Mouse (Mus musculus): ENCODE results near the gene Vangl2.

The Vangl2 gene

DNA sequence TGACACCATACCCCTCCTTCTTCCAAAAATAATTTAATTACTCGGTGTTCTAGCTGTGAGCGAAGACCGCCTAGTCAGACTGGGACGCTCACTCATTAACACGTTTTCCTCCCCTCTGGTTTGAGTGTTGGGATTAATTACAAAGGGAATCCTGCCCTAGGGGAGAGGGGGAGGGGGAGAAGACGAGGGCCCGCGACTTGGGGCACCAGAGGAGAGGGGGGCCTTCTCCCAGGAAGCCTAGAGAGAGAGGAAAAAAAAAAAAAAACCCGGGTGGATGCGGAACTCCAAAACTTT lies 488 bp downstream of the Vangl2 start:
- DNase-seq (ENCODE audit: low read depth, low spot score), result no peak

DNA sequence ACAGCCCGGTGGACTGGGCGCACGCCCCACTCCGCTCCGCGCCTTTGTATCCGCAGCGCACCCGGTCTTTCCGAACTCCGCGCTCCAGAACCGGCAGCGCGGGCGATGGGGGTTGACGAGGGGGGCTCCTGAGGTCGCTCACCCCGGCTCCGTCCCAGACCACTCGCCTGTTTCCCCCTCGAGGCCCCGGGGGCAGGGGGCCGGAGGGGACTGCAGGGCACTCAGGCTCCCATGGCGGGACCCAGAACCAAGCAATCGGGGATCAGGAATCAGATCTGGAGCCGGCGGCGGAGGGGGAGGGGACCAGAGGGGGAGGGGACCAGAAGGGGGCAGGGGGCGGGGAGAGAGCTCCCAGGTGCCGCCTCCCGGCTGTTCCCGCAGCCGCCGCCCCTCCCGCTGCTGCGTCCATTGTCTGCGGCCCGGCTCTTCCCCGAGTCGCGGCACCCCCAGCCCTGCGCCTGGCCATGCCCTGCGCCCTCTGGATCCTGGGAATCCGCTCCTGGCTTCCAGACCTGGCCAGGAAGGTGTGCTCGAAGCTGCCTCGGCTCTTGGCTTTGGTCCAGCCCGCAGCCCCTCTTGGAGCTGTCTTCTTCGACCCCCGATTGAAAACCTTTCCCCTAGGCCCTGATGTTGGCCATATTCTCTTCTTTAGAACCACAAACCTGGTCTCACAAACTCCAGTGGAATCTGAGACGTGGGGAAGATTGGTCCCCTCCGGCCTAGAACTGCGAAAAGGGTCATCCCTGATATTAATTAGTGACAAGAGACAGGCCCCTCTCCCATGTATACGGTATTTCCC lies 1.0 kb downstream of the Vangl2 start:
- peak; percentile 93 for DNase-seq (ENCODE audit: low read depth, low spot score)

DNA sequence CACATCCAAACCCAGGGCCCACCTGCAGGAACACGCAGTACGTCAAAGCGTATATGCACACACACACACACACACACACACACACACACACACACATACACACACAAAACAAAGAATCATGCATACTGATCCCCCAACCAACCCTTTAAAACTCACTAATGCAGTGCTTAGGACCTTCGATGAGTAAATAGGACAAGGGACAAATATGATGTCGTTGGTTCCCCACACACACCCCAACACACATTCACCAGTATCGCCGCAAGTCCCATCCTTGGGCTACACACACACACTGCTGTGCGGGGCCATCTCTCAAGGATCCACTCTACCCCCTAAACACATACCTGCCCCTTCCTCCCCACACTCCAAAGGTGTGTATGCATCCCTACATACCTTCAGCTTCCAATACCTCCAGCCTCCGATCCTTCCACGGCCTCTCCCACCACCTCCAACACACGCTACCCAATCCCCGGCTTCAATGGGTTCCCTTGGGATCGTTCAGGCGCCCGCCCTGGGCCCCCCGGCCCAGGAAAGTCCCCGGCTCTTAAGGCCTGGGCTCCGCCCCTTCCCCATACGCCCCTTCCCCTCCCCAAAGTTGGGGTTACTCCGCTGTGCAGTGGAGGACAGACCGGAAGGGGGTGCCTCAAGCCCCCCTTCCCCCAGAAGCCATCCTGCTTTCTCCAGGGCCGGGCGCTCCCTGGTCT lies 1.9 kb downstream of the Vangl2 start:
- peak; percentile 77 for DNase-seq (ENCODE audit: low read depth, low spot score)

DNA sequence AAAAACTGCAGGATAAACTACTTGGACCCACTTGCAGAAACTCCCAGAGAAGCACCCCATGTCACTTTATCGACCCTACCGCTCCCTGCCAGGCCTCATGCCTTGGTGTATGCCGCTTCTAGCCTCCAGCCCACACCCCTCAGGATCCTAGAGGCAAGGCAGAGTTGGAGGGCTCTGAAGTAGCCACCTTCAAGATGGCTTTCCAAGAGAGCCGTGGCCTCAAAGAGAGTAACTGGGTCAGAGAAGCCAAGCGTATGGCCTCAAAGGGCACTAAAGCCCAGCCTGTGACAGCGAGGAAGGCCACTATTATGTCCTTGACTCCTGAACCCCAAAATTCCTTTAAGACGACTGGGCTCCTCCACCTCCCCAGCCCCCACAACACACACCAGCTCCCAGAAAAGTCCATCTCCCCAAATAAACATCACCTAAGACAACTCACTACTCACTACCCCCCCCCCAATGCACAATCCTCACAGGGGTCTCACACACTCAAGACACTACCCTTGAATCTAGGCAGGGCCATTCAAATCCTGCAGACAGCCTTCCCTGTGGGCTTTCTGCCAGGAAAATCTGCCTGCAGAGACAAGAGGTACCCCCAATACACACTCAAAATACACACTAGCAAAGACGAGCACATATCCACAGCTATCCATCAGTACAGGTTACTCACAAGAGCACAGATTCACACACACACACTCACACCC lies 2.9 kb downstream of the Vangl2 start:
- DNase-seq (ENCODE audit: low read depth, low spot score), result no peak

DNA sequence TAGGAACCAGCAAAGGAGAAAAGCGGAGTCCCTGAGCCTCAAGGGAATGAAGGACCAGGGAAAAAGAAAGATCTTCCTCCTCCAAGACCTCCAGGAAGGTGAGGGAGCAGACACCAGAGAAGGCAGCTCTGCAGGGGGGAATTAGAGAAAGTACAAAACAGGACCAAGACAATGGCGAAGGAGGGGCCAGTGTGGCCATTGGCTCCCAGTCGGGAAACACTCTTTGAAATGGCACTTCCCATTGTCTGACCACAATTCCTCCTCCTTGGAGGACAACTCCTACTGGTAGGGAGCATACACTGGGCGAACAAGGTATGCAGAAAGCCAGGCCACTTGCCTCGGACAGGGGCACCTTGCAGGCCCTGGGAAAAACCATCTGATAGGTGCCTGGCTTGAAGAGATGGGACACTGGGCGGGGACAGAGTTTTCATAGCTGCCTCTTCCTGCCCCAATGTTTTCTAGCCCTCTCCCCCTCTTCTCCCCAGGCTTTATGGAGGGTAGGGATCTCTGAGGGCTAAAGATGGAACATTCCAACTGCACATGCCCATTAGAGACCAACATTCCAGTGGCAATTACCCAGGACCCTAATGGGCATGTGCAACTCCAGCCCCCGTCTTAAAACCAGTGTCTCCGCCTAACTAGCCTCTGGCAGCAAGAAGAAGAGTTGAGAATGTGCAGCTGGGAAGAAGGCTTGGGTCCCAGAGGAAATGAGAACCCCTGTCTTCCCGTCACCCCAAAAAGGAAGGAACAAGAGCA lies 3.9 kb downstream of the Vangl2 start:
- DNase-seq (ENCODE audit: low read depth, low spot score), result no peak

DNA sequence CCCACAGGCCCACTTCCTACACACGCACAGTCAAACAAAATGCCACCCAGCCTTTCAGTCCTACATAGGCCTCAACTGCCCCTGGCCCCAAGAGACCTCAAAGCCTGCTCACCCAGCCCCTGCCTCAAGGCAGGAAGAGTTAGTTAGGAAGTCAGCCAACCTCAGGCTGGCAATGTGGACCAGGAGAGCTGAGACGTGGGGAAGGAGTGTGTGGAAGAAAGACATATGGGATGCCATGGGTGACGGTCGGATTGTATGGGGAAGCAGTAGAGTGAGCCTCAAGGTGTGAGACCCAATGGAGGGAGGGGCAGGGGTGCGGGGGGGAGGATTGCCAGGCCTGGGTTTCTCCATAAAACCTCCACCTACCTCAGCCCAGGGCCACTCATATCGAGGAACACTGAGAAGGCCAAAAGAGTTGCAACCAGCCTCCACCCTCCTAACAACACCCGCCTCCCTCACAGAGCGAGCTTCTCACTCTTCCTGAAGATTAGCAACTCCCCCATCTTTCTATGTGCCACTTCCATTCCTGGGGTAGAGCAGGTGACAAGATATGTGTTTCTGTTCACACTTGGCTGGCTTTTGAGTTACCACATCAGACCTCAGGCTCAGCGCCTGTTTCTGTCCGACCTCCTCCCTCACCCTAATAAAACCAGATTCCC lies 8.3 kb downstream of the Vangl2 start:
- no peak for DNase-seq (ENCODE audit: low read depth, low spot score)

DNA sequence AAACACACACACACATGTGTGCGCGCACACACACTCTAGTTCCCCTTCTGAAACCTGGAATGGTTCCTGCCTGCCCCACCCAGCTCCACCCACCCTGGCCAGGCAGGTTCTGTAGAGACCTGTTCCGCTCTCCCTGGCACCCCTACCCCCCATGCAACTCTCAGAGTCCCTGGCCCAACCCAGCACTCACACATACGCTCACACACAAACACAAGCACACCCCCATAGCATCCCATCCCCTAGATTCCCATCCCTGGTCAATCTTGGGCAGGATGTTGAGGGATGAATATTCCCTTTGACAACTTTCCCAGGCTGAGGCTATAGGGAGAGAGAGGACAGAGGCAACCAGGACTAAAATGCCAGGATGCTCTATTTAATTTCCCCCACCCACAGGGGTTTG lies 8.9 kb downstream of the Vangl2 start:
- no peak for DNase-seq (ENCODE audit: low read depth, low spot score)

DNA sequence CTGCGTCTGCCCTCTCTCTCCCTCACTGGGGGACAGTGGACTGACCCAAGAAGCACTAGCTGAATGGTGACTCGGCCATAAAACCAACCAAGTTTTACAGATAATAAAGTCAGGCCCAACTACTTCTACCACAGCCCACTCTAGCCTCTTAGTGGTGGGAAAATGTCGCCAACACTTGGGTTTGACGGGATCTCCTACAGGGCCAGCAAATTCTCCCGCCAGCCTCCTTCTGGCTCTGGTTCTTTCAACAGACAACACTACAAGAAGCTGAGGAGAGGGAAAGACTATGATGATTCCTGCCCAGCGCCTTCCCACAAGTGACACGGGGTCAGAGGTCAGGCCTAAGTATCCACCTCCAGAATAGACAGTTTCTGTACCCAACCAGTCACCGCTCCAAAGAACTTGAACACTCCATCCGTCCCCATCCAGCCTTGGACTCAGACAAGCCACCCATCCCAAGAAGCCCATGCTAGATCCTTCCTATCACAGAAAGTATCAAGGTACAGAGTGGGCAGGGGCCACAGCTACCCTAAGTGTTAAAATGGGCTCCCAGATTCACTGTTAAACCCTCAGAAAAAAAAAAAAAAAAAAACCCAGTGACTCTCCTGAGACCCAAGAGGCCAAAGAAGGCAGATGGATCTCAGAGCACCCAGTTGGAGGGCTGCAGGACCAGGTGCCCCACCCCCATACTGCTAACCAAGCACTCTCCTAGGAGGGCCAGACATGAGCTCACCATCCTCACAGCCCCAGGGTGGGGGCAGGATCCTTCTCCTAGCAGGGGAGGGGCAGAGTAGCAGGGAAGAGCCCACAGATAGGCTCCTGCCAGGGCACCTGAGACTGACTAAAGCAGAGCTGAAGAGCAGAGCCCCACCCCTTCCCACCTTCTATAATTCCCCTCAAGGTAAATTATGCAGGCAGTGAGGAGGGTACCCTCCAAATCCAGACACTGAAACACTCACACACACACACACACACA lies 9.6 kb downstream of the Vangl2 start:
- no peak for DNase-seq (ENCODE audit: low read depth, low spot score)

DNA sequence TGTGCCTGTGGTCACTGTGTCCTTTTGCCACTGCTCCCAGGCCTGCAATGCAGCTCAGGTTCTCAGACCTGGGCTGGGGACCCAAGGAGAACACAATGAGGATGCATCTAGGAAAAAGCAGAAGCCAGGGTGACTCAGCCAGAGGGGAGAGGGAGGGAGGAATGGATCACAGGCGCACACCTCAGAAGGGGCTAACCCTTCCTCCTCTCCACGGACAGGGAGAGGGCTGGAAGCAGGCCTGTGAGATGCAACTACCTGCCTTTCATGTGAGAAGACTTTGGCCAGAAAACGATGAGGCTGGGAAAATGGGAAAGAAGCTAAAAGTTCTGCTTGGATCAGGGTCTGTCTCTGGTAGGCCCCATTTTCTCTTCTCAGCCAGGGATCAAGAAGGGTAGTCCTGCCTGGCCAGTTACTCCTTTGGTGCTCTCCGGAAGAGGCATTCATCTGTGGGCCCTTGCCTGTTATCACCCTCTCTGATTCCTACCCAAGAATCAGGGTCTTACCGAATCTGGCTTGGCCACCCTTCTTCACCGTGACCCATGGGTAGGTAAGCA lies 10.7 kb downstream of the Vangl2 start:
- no peak for DNase-seq (ENCODE audit: low read depth, low spot score)

DNA sequence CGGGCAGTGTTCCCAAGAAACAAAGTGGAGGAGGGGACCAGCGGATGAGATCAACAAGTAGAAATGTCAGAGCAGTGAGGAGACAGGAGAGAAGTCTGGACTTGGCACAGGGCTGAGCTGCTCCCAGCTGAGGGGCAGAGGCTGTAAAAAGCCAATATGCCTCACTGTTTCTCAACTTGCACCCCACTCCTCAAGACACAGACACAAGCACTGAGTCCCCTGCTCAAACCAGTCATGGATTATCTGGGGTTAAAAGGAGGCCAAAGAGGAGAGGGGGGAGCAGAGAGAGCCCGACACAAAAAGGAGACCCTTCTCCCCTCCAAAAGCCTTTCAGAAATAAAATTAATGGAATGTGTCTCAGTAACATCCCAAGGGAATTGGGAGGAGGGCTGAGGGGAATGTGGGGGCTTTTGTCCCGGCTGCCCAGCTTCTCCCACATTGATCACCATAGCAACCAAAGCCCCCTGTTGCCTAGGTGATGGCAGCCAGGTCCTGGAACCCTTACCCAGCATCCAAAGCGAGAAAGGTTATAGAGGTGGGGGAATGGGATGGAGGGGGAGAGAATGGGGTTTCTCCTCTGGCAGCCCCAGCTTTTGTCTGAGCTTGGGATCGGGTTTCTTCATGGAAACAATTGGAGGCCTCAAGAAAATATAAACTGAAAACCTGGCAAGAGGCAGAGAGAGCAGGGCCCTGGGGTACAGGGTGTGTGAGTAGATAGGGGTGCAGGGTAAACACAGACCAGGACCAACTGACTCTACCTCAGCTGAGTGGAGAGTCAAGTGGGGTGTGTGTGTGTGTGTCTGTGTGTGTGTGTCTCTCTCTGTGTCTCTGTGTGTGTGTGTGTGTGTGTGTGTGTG lies 11.4 kb downstream of the Vangl2 start:
- peak; percentile 94 for DNase-seq (ENCODE audit: low read depth, low spot score)

DNA sequence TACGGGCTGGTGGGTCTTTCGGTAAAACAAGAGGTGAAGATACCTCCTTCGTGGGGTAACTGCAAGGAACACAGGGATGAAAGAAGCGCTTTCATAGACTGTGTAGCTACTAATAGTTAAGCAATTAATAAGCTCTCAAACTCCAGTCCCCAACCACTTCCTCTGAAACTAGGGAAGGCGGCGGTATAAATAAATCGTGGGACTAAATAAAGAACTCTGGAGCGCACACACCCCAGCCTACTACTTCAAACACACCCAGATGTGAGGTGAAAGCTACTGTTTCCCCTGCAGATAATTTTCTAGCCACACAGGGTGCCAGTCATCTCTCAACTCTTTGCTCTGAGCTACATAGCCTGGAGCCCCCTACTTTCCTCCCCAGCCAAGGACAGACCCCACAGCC lies 12.2 kb downstream of the Vangl2 start:
- DNase-seq (ENCODE audit: low read depth, low spot score), result no peak

DNA sequence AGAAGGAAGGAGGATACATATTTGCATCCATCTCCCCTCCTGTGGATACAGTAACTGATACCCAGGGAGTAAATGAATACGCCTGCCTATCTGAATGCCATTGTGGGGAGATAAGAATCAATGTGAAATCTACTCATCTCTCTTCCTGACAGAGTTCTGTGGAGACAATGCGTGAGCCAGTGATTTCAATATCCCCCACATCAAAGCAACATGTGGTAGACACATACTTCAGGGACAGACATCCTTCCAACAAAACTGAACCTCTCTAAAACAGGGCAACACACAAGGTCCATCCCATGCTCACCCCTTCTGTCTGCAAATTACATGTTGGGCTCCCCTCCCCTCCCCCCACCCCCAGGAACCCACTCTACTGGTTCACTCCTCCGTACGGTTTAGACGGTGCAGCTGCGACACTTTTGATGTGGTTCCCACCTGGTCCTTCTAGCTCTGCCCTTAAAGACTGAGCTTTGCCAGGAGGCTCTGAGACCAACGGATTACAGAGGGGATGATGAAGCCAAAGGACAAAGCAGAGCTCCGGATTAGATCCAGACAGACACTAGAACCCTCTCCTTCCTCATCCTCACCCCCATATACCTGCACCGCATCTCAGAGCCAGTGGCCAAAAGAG lies 12.8 kb downstream of the Vangl2 start:
- no peak for DNase-seq (ENCODE audit: low read depth, low spot score)

DNA sequence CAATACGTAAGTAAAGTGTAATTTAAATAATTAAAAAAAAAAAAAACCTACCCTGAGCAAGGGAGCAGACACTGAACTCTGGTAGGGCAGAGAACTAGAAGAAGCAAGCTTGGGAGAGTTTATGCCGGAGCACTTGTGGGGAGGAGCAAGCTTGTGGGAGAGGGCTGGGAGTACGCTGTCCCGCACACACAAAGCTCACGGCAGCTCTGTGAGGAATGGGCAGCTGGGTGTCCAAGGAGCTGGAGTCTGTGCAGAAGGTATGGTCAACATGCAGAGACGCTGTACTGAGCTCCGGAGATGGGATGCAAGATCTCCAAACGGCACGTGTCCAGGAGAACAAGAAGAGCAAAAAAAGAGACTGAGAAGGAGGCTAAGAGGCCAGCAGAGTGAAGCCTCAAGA lies 13.5 kb downstream of the Vangl2 start:
- no peak for DNase-seq (ENCODE audit: low read depth, low spot score)

DNA sequence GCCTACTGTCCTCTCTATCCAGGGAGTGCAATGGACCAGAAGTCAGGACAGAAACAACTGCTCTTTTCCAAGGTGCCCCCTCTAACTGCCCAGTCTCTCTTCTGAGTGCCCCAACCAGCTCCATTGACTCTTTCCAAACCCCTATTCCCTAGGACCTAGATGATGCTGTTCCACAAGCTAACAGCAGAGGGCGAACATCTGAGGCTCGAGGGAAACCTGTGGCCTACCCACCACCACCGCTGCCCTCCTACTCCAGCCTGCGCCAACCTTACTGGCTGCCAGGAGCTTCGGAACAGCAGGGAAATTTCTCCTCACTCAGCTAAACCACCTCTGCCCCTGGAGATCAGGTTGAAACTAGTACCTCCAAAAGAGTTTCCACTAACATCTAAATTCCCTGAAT lies 16.2 kb downstream of the Vangl2 start:
- DNase-seq (ENCODE audit: low read depth, low spot score), result peak; percentile 79

DNA sequence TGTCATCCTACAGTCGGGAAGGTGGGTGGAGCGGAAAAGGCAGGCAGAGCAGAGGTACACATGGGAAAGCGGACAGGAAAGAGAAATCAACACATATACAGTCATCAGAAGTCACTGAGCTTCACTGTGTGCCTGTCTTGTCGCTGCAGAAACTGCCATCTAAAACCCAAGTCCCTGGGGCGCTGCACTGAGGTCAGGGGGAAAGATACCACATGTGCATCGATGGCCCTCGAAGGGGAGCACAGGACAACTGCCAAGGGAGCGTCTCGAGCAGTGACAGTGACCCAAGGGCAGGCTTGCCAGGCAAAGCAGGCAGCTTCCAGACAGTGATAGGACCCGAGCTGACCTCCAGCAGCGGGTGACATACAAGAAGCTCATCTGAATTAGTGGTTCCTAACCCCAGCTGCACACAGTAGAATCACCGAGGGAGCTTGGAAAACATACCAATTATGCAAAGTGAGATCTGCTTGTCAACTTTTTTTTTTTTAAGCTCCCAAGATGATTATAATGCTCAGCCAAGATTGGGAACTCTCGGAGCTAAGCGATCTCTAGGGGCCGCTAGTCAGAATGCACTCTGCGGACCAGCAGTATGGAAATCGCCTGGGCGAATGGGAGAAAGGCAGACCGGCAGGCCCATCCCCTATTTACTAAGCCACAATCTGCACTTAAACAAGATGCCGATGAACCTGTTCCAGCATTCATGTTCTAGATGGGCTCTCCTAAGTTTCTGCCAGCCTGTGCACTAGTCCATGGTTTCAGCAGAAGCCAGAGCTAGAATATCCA lies 18.0 kb downstream of the Vangl2 start:
- DNase-seq (ENCODE audit: low read depth, low spot score), result no peak

DNA sequence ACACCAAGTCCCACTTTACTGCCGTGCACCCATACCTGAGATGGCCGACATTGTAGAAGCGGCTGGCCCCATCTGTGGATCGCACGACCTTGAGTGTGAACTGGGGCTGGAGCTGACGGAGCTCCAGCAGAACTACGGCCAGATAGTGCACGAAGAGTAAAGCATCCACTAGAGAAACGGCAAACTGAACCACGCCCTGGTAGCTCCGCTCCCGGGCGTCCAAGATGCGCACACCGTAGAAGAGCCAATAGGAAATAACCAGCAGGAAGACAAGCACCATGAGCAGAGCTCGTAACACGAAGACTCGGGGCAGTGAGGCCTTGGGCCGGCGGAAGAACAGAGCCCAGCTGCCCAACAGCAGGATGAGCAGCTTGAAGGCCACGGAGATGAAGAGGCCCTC lies 18.8 kb downstream of the Vangl2 start:
- no peak for DNase-seq (ENCODE audit: low read depth, low spot score)

DNA sequence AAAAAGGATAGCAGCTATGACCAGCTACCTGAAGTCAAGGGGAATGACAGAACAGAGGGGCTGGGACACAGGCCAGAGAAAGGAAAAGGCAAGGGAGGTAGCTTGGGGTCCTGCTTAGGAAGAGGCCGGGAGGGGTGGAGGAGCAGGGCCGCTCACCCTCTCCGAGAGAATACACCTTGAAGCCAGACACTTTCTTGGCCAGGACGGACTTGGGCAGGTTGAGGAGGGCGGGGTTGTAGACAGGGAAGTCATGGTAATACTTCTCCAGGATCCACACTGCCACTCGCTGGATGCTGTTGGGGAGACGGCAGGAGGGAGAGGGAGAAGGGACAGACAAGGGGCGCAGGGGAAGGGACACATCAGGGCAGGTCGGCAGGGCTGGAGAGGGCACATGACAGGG lies 19.9 kb downstream of the Vangl2 start:
- DNase-seq (ENCODE audit: low read depth, low spot score), result no peak

DNA sequence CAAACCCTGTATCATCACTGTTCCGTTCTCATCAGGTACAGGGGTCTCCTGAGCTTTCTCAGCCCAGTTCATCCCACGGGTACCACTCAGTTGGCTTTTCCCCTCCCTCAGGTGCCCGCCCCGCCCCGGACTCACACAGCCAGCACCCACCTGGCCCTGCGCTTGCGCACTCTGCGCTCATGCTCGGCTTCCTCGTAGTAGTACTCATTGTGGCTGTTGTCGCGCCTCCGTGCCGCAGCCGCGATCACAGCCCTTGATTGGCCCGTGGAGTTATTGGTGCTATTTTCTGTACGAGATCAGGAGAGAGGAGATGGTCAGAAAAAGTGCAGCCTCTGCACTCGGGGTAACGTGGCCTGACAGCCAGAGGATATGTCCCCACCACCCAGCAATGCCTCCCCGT lies 20.5 kb downstream of the Vangl2 start:
- no peak for DNase-seq (ENCODE audit: low read depth, low spot score)
